Mouse (Mus musculus) cerebellum, adult 2 months (tissue): Measurements from ENCODE around the gene Ldlrad3.

Experiments
- CTCF ChIP-seq: fragments of 200-500 bp; IDR thresholded peaks from 2 replicates; pipeline ENCODE4 v1.5.1; 2011; ENCODE audit warnings: low read depth, mild to moderate bottlenecking, control low read depth, low read length, moderate library complexity, borderline replicate concordance; ENCODE audit not compliant: insufficient read depth
- POLR2A ChIP-seq: fragments of 200-500 bp; IDR thresholded peaks from 2 replicates; pipeline ENCODE4 v1.6.1; 2011; ENCODE audit warnings: low read length, control low read depth, borderline replicate concordance; ENCODE audit not compliant: insufficient read depth

DNA sequence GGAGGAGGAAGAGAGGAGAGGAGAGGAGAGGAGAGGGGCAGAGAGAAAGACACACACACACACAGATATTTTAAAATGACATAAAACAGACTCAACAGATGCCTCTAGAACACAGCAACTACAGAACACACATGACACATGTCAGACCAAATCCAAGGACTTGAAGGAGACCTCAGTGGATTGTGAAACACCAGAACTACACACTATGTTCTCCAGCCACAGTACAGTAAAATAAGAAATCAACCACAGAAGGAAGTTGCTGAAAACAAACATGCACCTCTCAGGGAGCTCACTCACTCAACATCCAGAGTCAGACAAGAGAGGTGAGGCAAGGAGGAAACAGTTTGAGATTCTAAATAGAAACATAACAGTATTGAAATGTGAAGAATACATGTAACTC, 103.4 kb downstream of the Ldlrad3 start:
- TF ChIP-seq CTCF = no peak
- TF ChIP-seq POLR2A = no peak
